Mouse (Mus musculus) urinary bladder, adult 18-20 months (tissue): ENCODE results near the gene Krtap13.
"Not testable (repeated sequence)": the region's sequence is repeated elsewhere in the genome, so short reads cannot be mapped to it uniquely, and the experiment has no call there.

Experiments
- DNase-seq, 2 experiments: peaks; one replicate each; pipeline ENCODE4 v3.0.0; 2022; ENCODE audit warnings: low spot score in 2 of 2, mixed read lengths in 2 of 2

The Krtap13 gene

DNA sequence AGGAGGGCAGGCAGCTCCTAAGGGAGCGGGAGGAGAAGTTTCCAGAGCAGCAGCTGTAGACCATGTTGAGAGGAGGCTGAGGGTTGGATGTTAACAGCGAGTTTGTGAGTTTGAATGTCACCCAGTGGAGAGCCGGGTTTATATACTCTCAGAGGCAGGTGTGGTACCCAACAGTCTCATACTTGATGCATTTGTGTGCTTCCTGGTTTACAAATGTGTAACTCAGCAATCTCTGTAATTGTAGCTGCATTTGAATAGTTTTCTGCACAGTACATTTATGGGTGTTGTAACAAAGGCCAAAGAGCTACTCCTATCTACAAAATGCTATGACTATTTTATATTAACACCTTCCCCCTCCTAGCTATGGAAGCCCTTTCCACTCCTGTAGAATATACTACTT is at the start of gene Krtap13:
Krtap13 (minus strand) TSS at position 101 of the 400 bp plus-strand sequence.
- not testable (repeated sequence) for DNase-seq

DNA sequence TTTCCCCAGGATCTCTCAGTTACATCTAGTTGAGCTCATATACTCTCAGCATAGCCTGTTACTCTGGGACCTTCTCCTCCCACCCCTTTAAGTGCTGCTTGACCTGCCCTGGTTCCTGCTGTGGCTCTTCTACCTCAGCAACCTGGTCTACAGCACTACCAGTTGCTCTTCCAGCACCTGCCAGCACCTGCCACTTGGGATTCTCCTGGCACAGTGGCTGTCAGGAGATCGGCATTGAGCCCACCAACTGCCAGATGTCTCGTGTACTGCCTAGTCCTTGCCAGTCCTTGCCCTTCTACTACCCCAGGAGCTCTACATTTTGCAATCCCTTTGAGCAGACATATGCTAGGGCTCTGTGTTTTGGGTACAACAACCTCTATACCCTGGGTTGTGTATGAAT is 35.4 kb upstream of the Krtap13 start:
- DNase-seq: no peak

DNA sequence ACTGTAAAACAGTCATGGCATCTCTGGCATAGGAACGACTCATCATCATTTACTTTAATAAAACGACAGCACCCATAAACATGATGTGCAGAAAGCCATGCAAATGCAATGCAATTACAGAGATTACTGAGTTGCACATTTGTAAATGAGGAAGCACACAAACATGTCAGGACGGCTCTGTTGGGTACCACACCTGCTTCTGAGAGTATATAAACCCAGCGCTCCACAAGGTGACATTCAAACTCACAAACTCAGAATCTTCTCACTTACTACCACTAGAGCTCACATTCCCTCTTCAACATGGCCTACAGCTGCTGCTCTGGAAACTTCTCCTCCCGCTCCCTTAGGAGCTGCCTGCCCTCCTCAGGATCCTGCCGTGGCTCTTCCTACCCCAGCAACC is 26.2 kb upstream of the Krtap13 start, which contains the start of gene Gm5965:
Gm5965 (plus strand) TSS at position 301 of the 400 bp plus-strand sequence.
- DNase-seq: no peak

DNA sequence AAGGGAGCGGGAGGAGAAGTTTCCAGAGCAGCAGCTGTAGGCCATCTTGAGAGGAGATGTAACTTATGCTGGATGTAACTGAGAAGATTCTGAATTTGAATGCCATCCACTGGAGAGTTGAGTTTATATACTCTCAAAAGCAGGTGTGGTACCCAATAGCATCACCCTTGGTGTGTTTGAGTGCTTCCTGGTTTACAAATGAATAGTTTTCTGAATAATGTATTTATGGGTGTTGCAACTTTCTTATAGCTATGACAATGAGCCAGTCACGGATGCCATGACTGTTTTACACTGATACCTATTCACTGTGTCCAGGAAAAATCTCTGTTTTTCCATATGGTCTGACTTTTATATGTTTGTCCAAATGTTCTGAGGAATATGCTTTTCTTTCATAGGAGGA is 22.7 kb upstream of the Krtap13 start, which contains the start of gene 2310057N15Rik:
2310057N15Rik (minus strand) TSS at position 101 of the 400 bp plus-strand sequence.
- DNase-seq: no peak

DNA sequence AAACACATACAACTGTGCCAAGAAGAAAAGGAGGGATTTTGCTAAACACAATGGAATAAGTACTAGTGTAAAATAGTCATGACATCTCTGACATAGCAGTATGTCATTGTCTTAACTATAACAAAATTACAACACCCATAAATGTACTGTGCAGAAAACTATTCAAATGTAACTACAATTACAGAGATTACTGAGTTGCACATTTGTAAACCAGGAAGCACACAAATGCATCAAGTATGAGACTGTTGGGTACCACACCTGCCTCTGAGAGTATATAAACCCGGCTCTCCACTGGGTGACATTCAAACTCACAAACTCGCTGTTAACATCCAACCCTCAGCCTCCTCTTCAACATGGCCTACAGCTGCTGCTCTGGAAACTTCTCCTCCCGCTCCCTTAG is 7.1 kb upstream of the Krtap13 start, which contains the start of gene 2310034C09Rik:
2310034C09Rik (plus strand) TSS at position 301 of the 400 bp plus-strand sequence.
- DNase-seq: not testable (repeated sequence)

DNA sequence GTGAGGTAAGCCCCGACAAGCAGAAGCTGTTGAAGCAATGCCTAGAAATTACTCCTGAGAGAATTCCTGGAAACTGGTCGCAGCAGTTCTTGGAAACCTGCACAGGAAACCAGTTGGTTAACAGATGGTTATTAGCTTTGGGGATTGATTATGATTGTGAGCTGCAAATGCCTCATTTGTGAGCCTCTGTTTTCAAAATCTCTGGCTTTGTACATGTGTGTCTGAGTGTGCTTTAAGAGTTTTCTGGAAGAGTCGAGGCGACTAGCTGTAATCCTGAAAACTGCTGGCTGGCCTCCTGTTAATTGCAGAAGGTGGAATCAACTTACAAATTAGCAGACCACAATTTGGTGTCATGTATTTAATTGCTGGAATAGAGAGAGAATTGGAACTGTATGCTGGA is 3.5 kb downstream of the Krtap13 start:
- no peak for DNase-seq

DNA sequence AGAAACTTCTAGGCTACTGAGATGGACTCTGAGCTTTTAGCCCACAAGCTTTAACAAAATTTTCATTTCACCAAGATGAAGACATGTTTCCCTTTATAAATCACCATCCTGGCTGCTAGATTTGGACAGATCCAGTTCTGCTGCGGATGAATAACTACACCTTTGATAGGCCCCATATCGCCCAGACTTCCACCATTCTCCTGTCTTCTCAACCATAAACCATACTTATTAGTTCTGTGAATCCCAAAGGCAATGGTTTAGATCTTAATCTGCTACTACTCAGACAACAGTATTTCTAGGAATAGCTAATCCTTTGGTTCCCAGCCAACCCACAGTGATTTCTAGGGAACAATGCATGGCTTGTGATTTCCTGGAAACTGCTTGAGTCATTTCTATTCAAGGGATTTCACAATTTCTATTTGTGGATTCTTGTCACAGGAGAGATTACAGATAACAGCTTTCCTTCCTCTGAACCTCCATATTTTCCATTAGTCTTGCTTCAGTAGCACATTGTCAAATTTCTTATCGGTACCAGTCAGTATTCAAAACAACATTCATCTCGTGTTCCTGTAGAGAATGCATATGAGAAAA is 6.6 kb downstream of the Krtap13 start:
- DNase-seq: no peak

DNA sequence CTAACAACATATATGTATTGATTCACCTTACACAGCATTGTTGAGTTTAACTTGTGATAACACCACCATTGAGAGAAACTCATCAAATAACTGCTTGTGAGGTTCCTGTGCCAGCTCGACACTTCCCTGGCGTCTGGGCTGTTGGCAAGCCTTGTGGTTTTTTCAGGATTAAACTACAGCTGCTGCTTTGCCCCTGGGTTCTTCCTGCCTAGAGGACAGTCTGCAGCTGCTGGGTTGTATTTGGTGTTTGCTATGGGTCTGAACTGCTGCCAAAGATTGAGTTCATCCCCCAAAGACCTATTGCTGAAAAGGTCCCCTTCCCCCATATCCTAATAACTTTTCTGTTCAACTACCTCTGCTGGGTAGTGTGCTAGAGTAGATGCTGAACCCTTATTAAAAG is 16.0 kb downstream of the Krtap13 start:
- no peak for DNase-seq

DNA sequence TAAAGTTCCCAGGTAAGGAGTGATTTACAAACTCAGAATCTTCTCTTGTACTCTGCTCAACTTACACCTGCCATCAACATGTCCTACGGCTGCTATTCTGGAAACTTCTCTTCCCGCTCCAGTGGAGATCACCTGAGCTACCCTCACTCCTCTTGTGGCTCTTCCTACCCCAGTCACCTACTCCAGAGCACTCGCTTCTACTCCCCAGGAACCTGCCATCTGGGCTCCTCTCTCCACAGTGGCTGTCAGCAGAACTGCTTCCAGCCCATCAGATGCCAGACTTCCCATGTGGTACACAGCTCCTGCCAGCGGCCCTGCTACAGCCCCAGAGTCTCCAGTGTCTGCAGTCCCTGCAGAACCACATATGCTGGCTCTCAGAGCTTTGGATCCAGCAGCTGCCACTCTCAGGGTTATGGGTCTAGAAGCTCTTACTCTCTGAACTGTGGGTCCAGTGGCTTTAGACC is 22.6 kb downstream of the Krtap13 start, which contains the start of gene Krtap13-1:
Krtap13-1 (plus strand) TSS at position 51 of the 464 bp plus-strand sequence.
- no peak for DNase-seq

DNA sequence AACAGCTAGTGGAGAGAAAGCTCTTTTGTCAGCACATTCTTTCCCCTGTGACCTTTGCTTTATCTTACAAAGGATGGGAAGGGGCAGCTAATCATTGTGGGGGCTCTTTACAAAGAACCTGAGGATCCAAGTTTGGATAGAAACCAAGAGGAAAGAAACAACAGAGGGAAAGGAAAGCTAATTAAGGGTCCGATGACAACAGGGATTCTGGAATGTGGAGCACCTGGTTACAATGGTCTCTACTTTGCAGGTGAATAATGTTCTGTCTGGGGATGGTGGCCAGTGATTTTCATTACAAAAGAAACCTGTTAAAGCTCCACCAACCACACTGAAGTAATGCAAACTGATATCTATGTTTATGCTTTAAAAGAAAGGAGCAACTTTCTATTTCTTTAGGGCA is 31.4 kb downstream of the Krtap13 start:
- DNase-seq: no peak

DNA sequence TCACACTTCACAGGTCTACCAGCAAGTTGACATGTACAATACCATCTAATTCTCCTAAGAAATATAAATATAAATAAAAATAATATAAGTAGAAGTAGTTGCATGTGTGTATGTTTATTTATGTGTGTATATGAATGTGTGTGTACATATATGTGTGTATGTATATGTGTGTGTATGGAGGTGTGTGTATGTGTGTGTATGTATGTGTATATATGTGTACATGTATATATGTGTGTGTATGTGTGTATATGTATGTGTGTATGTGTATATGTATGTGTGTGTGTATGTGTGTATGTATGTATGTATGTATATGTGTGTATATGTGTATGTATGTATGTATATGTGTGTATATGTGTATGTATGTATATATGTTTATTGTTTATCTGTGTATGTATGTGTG is 34.9 kb downstream of the Krtap13 start:
- no peak for DNase-seq

DNA sequence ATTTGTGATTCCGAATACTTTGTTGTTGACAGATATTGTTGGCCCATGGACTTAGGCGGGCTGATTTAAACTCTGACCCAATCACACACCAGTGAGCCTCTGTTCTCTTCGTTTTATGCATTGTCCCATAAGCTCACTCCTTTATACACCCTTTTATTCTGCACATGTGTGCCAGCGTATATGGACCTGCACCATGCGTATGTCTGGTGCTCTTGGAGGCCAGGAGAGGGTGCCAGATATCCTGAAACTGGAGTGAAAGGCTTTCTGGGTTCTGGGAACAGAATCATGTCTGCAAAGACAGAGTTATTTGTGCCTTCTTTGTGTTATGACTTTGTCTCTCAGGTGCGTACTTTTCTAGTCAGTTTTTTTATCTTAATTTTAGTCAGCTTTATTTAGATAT is 40.2 kb downstream of the Krtap13 start:
- no peak for DNase-seq

DNA sequence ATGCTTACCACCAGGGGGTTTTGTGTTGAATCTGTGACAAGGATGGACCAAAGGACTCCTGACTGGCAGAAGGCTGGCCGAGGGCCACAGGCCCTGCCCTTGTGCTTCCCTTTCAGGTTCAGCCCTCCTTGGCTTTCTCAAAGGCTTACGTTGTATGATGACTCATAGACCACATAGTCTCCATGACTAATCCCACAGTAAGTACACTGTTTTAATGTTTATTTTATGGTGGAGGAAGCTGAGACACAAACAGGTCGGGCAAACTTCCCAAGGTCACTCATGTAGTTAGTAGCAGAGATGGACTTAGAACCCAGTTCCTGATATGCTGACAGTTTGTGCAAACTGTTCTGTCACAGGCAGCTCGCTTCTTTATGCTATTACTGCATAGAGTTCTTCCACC is 40.7 kb downstream of the Krtap13 start:
- peak; percentile 3 to 8 for DNase-seq

DNA sequence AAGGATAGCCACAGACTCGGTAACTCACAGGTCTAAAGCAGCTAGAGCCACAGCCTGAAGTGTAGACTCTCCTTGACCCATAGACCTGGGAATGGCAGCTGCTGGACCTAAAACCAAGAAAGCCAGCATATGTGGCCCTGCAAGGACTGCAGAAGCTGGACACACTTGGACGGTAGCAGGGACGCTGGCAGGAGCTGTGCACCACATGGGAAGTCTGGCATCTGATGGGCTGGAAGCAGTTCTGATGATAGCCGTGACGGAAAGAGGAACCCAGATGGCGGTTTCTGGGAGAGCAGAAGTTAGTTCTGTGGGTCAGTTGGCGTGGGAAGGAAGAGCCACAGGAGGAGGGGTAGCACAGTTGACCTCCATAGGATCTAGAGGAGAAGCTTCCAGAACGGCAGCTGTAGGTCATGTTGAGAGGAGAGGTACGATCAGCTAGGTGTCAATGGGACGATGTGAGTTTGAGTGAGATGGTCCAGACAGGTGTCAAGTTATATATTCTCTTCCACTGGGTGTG is 43.9 kb downstream of the Krtap13 start, which contains the start of gene 2310061N02Rik:
2310061N02Rik (minus strand) TSS at position 467 of the 517 bp plus-strand sequence.
- DNase-seq: no peak

DNA sequence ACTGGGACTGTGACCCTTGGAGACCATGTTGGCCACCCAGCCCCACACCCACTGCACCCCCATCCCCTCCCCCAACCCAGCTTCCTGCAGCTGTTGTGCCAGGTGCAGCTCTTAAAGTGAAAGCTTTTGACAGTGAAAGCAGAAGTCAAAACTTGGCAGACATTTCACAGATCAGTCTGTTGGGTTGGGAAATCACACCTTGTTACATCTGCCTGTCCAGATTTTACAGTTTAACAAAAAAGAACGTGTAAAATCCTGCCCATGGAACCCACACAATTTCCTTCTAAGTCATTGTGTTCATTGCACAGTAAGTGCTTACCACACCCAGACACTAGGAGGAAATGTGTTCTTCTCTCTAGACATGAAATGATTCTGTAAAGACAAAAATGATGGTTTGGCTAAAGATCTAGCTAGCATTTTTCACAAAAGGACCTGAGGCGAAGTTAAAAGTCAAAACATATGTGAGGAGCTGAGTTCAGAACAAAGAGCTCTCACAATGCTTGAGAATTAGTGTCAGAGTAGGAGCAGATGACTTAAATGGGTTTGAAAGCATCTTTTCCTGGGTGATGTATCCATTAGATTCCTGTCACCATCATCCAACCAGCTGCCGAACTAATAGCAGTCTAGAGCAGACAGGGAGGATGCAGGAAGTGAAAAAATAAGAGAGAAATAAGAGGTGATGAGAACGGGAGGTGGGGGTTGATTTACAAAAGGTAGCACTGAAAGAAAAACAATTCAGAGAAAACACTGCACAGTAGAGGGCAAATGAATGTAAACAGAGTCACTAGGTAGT is 50.2 kb downstream of the Krtap13 start:
- DNase-seq: no peak
